Mouse (Mus musculus) kidney, embryonic 14.5 days (tissue): ENCODE measurements around the gene Fkbp14. TPM values are rescaled to one million over a fixed set of nuclear protein-coding genes. Genes with fewer than 3 reads are reported as not detected.
A peak's percentile ranks its signal among the peaks of the same experiment; 100 is the strongest.

Source experiments
- ATAC-seq: fragments of 200-750 bp; cut with Nextera tagmentation; 2 replicates; pipeline ENCODE4 v1.8.0; 2017; ENCODE audit warnings: moderate number of reproducible peaks, mild to moderate bottlenecking, moderate TSS enrichment, moderate library complexity; ENCODE audit not compliant: low FRiP score, low TSS enrichment
- H3K27ac ChIP-seq: fragments of 300-500 bp; sonication (generic); 2 replicates; pipeline ENCODE4 v1.5.1; 2014; ENCODE audit warnings: low read depth, mild to moderate bottlenecking, low read length, moderate library complexity, mixed read lengths
- H3K27me3 ChIP-seq: fragments of 300-500 bp; sonication (generic); 2 replicates; pipeline ENCODE4 v1.6.1; 2014; ENCODE audit warnings: mild to moderate bottlenecking, low read length; ENCODE audit not compliant: control insufficient read depth, insufficient read depth
- H3K36me3 ChIP-seq: fragments of 300-500 bp; sonication (generic); 2 replicates; pipeline ENCODE4 v1.6.1; 2014; ENCODE audit warnings: low read length, mixed read lengths; ENCODE audit not compliant: control insufficient read depth, insufficient read depth
- H3K4me1 ChIP-seq: fragments of 300-500 bp; sonication (generic); 2 replicates; pipeline ENCODE4 v1.6.1; 2014; ENCODE audit warnings: low read length, mixed read lengths; ENCODE audit not compliant: control insufficient read depth, insufficient read depth
- H3K4me2 ChIP-seq: fragments of 300-500 bp; sonication (generic); replicated peaks from 2 replicates; pipeline ENCODE4 v1.6.1; 2014; ENCODE audit warnings: low read depth, mild to moderate bottlenecking, low read length
- H3K4me3 ChIP-seq: fragments of 300-500 bp; sonication (generic); 2 replicates; pipeline ENCODE4 v1.5.1; 2014; ENCODE audit warnings: mild to moderate bottlenecking, low read length
- H3K9ac ChIP-seq: fragments of 300-500 bp; sonication (generic); 2 replicates; pipeline ENCODE4 v1.6.1; 2014; ENCODE audit warnings: low read depth, mild to moderate bottlenecking, low read length, moderate library complexity
- H3K9me3 ChIP-seq: fragments of 300-500 bp; sonication (generic); 2 replicates; pipeline ENCODE4 v1.6.1; 2016; ENCODE audit warnings: low read length; ENCODE audit not compliant: control insufficient read depth
- WGBS: fragments of 180-500 bp; shearing (Covaris S2); extraction: QIAGEN DNeasy Blood & Tissue Kit; methylation state at CpG from one replicate; pipeline ENCODE4 v1.1.7; 2014; 5-methylcytosine and 5-hydroxymethylcytosine counted together
- polyA plus RNA-seq: library from polyadenylated mRNA; unstranded; fragments of >200 nt; fragmentation: Nextera tagmentation; extraction: Ambion mirVana; gene quantifications from 2 replicates; pipeline ENCODE4 v1.2.1, GENCODE M21; 2014

Fkbp14 gene
- polyA plus RNA-seq, 1 experiment from 2014 or later, result 25.8 TPM

DNA sequence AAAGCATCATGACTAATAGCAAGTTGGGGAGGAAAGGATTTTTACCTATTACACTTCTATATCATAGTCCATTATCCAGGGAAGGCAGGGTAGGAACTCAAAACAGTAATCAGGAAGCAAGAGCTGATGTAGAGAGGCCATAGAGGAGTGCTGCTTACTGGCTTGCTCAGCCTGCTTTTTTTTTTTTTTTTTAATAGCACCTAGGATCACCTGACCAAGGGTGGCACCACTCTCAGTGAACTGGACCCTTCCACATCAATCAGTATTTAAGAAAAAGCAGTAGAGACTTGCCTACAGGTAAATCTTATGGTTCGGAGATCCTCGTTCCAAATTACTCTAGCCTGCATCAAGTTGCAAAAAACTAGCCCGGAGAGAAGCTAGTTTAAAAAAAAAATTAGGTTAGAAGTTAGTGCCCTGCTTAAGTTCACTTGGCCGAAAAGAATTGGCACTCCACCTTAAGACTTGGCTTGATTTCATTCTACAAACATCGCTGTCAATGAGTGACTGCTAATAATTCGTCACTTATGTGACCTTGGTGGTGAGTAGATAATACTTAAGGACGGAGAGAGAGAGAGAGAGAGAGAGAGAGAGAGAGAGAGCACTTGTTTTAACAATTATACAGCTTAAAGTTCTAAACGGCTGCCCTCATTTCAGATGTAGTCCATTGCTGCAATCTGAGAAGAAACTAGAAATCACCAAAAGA is 3.2 kb downstream of the Fkbp14 start:
- no peaks in the 10 kb centered on the region for H3K27me3 ChIP-seq
- H3K27ac ChIP-seq, result no peak overlapping the region
- no peaks in the 10 kb centered on the region for H3K36me3 ChIP-seq
- peak overlapping the region; percentile 62 for H3K4me2 ChIP-seq
- no peaks in the 10 kb centered on the region for H3K9me3 ChIP-seq
- WGBS, result 53% methylated on average over 8 of the region's 8 CpGs
- peak overlapping the region; percentile 57; the same call in 1 of the 2 replicates for H3K4me3 ChIP-seq
- H3K9ac ChIP-seq, result no peak overlapping the region
- H3K4me1 ChIP-seq, result peaks cover 15% of the 10 kb centered on the region; the same call in 1 of the 2 replicates
- ATAC-seq, result no peak

- Histone ChIP-seq H3K4me2 (peak overlapping the region; percentile 42), H3K36me3 (no peaks in the 10 kb centered on the region), H3K9ac (peak overlapping the region; percentile 59), H3K9me3 (no peaks in the 10 kb centered on the region), H3K27ac (peak overlapping the region; percentile 20; the same call in 1 of the 2 replicates), H3K27me3 (no peaks in the 10 kb centered on the region), H3K4me3 (peak overlapping the region; percentile 57), H3K4me1 (peaks cover 15% of the 10 kb centered on the region; the same call in 1 of the 2 replicates)
- peak; percentile 85 for ATAC-seq
- WGBS, result under 1% methylated on average over 20 of the region's 20 CpGs
These were observed 4.1 kb downstream of the Fkbp14 start for GRCm38 (mm10) chr6:54592938-54593535.

DNA sequence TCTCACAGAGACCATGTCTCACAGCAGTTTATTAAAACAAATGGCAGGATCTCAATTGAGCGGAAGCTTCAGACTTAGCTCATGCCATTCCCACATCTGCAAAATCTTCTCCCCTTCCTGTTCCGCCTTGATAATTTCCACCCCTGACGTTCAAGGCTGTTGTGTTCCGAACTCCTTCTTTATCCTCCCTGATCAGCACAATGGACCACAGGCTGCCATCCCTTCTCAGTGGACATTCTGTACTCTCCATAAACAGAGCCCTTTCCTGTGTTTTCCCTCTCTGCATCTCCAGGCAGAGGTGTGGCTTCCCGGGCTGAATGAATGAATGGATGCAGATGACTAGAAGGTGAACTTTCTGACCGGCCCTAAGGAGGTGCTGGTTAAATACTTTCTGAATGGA is 5.3 kb downstream of the Fkbp14 start:
- Histone ChIP-seq H3K27me3 (no peaks in the 10 kb centered on the region), H3K4me2 (peak overlapping the region; percentile 27), H3K4me3 (peak overlapping the region; percentile 11; the same call in 1 of the 2 replicates), H3K36me3 (no peaks in the 10 kb centered on the region), H3K4me1 (peaks cover 12% of the 10 kb centered on the region; the same call in 1 of the 2 replicates), H3K27ac (no peak overlapping the region), H3K9ac (no peak overlapping the region), H3K9me3 (no peaks in the 10 kb centered on the region)
- WGBS, result 44% methylated on average over 6 of the region's 6 CpGs
- no peak for ATAC-seq

DNA sequence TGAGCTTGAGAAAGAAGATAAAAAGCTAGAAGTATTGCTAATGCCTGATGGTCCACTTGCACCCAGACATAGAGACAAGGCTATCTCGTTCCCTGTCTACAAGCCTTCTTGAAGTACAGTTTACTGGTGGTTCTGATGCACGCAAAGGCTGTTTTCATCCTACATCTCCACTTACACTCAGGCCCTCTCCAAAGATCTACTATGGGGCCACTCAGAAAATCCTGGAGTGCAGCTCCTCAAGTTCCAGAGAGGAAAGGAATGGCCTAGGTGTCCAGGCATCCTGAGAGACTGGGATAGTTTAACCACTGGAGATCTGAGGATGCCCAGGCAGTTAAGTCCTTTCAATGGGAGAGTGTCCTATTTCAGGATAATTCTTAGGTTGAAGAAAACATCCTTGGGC is 6.4 kb downstream of the Fkbp14 start:
- no peaks in the 10 kb centered on the region; the same call in 1 of the 2 replicates for H3K36me3 ChIP-seq
- no peak overlapping the region for H3K4me2 ChIP-seq
- no peak overlapping the region for H3K9ac ChIP-seq
- WGBS, result 93% methylated on average over 2 of the region's 2 CpGs
- no peaks in the 10 kb centered on the region for H3K27me3 ChIP-seq
- peaks cover 4% of the 10 kb centered on the region; the same call in 1 of the 2 replicates for H3K4me1 ChIP-seq
- H3K4me3 ChIP-seq, result no peak overlapping the region
- ATAC-seq, result no peak
- H3K27ac ChIP-seq, result no peak overlapping the region
- H3K9me3 ChIP-seq, result no peaks in the 10 kb centered on the region

DNA sequence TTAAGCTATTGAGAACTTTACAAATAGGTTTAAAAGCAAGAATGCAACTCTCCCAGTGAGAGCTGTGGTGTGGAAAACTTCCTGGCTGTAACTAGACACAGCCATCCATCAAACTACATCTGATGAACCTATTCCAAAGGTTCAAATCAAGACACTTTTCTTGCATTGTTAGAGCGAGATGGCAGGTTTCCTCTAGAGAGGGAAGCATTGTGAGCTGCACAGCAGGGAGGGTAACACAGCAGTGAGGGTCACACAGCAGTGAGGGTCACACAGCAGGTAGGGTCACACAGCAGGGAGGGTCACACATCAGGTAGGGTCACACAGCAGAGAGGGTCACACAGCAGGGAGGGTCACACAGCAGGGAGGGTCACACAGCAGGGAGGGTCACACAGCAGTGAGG is 8.9 kb downstream of the Fkbp14 start:
- H3K9ac ChIP-seq, result no peak overlapping the region
- 62% methylated on average over 1 of the region's 1 CpGs for WGBS
- no peaks in the 10 kb centered on the region for H3K4me1 ChIP-seq
- H3K27me3 ChIP-seq, result no peaks in the 10 kb centered on the region
- no peak for ATAC-seq
- H3K36me3 ChIP-seq, result peaks cover 3% of the 10 kb centered on the region; the same call in 1 of the 2 replicates
- no peaks in the 10 kb centered on the region for H3K9me3 ChIP-seq
- H3K4me2 ChIP-seq, result no peak overlapping the region
- H3K4me3 ChIP-seq, result no peak overlapping the region
- no peak overlapping the region for H3K27ac ChIP-seq

DNA sequence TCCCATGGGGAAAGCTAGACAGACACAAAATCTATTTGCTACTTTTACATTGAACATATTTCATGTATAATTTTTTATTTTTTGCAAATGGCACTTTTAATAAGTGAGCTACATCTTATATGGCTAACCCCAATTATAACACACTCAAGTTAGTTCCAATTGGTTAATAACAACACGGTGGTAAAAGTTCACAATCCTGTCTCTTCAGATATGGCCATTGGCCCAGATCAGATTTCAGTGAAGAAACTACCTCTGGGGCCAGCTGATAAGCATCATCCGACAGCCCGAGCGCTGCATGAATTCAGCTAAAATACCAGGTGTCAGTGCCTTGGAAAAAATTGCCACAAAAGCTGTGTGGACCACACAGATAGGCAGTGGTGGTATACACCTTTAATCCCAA is 9.4 kb downstream of the Fkbp14 start:
- Histone ChIP-seq H3K36me3 (peaks cover 3% of the 10 kb centered on the region; the same call in 1 of the 2 replicates), H3K9me3 (no peaks in the 10 kb centered on the region), H3K27ac (no peak overlapping the region), H3K27me3 (no peaks in the 10 kb centered on the region), H3K4me3 (no peak overlapping the region), H3K9ac (no peak overlapping the region), H3K4me1 (no peaks in the 10 kb centered on the region), H3K4me2 (no peak overlapping the region)
- no peak for ATAC-seq
- WGBS, result 44% methylated on average over 4 of the region's 4 CpGs

GRCm38 (mm10) chr6:54586911-54587310 is 10.2 kb downstream of the Fkbp14 start:
- no peak for ATAC-seq
- Histone ChIP-seq H3K36me3 (peaks cover 7% of the 10 kb centered on the region; the same call in 1 of the 2 replicates), H3K27ac (no peak overlapping the region), H3K9me3 (no peaks in the 10 kb centered on the region), H3K9ac (no peak overlapping the region), H3K27me3 (no peaks in the 10 kb centered on the region), H3K4me2 (no peak overlapping the region), H3K4me1 (no peaks in the 10 kb centered on the region), H3K4me3 (no peak overlapping the region)
- WGBS, result 80% methylated on average over 8 of the region's 8 CpGs

DNA sequence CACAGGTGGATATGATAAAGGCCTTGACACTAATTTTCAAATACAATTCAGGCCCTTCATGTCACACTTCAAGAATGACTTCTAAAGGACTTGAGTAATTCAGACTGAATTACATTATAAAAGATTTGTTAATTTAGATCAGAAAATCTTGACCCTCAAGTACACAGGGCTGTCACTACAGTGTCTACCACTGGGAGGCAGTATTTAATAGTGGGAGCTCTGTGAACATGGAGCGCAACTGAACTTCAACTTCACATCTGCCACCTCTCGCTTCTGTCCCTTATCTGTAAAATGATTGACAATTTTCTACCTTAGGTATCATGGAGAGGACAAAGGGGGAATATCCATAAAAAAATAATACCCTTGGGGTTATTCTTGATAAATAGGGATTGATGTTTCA is 10.9 kb downstream of the Fkbp14 start:
- 27% methylated on average over 2 of the region's 2 CpGs for WGBS
- H3K9me3 ChIP-seq, result no peaks in the 10 kb centered on the region
- H3K4me1 ChIP-seq, result no peaks in the 10 kb centered on the region
- H3K4me3 ChIP-seq, result no peak overlapping the region
- H3K27me3 ChIP-seq, result no peaks in the 10 kb centered on the region
- no peak overlapping the region for H3K27ac ChIP-seq
- no peak overlapping the region for H3K9ac ChIP-seq
- peaks cover 7% of the 10 kb centered on the region; the same call in 1 of the 2 replicates for H3K36me3 ChIP-seq
- no peak for ATAC-seq
- H3K4me2 ChIP-seq, result no peak overlapping the region
